Mouse (Mus musculus): ENCODE measurements around the gene Snx1.

- TF ChIP-seq POLR2A (IDR thresholded peaks at IDR 0.05; ENCODE audit: low read depth, low read length) (no peak), CTCF (IDR thresholded peaks at IDR 0.05; ENCODE audit: extremely low read depth, insufficient read depth, insufficient read length, insufficient replicate concordance) (no peak)
Observed at GRCm38 (mm10) chr9:66154013-66154412, 27.6 kb upstream of the Snx1 start.
